Mouse (Mus musculus) neural tube, embryonic 14.5 days (tissue): ENCODE measurements around the gene St5. TPM values are rescaled to one million over a fixed set of nuclear protein-coding genes. Genes with fewer than 3 reads are reported as not detected.

ENCODE experiments used
- ATAC-seq: fragments of 200-750 bp; cut with Nextera tagmentation; 2 replicates; pipeline ENCODE4 v1.8.0; 2017; ENCODE audit warnings: low read depth, mild to moderate bottlenecking, moderate TSS enrichment, moderate library complexity
- H3K27ac ChIP-seq: fragments of 300-500 bp; sonication (generic); 2 replicates; pipeline ENCODE4 v1.5.1; 2014; ENCODE audit warnings: low read depth, mild to moderate bottlenecking, control low read depth, low read length, moderate library complexity, mixed read lengths
- H3K27me3 ChIP-seq: fragments of 300-500 bp; sonication (generic); 2 replicates; pipeline ENCODE4 v1.6.1; 2014; ENCODE audit warnings: low read length; ENCODE audit not compliant: control insufficient read depth, insufficient read depth
- H3K36me3 ChIP-seq: fragments of 300-500 bp; sonication (generic); 2 replicates; pipeline ENCODE4 v1.6.1; 2014; ENCODE audit warnings: low read length, mixed read lengths; ENCODE audit not compliant: control insufficient read depth, insufficient read depth
- H3K4me1 ChIP-seq: fragments of 300-500 bp; sonication (generic); 2 replicates; pipeline ENCODE4 v1.6.1; 2014; ENCODE audit warnings: low read length; ENCODE audit not compliant: control insufficient read depth, insufficient read depth
- H3K4me2 ChIP-seq: fragments of 300-500 bp; sonication (generic); 2 replicates; pipeline ENCODE4 v1.6.1; 2014; ENCODE audit warnings: mild to moderate bottlenecking, low read depth, low read length, control low read depth
- H3K4me3 ChIP-seq: fragments of 300-500 bp; sonication (generic); 2 replicates; pipeline ENCODE4 v1.5.1; 2014; ENCODE audit warnings: low read depth, low read length, control low read depth, mixed read lengths
- H3K9ac ChIP-seq: fragments of 300-500 bp; sonication (generic); replicated peaks from 2 replicates; pipeline ENCODE4 v1.6.1; 2014; ENCODE audit warnings: low read depth, mild to moderate bottlenecking, control low read depth, low read length, mixed read lengths
- H3K9me3 ChIP-seq: fragments of 300-500 bp; sonication (generic); 2 replicates; pipeline ENCODE4 v1.6.1; 2016; ENCODE audit warnings: low read length; ENCODE audit not compliant: control insufficient read depth
- whole genome bisulfite sequencing: fragments of 180-500 bp; shearing (Covaris S2); extraction: QIAGEN DNeasy Blood & Tissue Kit; methylation state at CpG from one replicate; pipeline ENCODE4 v1.1.7; 2014; 5-methylcytosine and 5-hydroxymethylcytosine counted together
- polyA plus RNA-seq: library from polyadenylated mRNA; unstranded; fragments of >200 nt; fragmentation: Nextera tagmentation; extraction: Ambion mirVana; gene quantifications from 2 replicates; pipeline ENCODE4 v1.2.1, GENCODE M21; 2014

St5 gene
- polyA plus RNA-seq, 1 experiment from 2014 or later: 18.7 TPM

- Histone ChIP-seq H3K4me1 (peaks cover 13% of the 10 kb centered on the region; the same call in 1 of the 2 replicates), H3K9ac (no peak overlapping the region), H3K4me2 (no peak overlapping the region), H3K27me3 (no peaks in the 10 kb centered on the region), H3K36me3 (no peaks in the 10 kb centered on the region), H3K4me3 (no peak overlapping the region), H3K27ac (no peak overlapping the region), H3K9me3 (no peaks in the 10 kb centered on the region)
- no peak for ATAC-seq
- WGBS: 67% methylated on average over 3 of the region's 3 CpGs
Observed at GRCm38 (mm10) chr7:109620288-109620687, 83.1 kb downstream of the St5 start.

- ATAC-seq: no peak
- H3K36me3 ChIP-seq: no peaks in the 10 kb centered on the region
- no peaks in the 10 kb centered on the region for H3K9me3 ChIP-seq
- peaks cover 15% of the 10 kb centered on the region; the same call in 1 of the 2 replicates for H3K4me1 ChIP-seq
- no peak overlapping the region for H3K4me2 ChIP-seq
- H3K4me3 ChIP-seq: no peak overlapping the region
- no peak overlapping the region for H3K9ac ChIP-seq
- WGBS: 22% methylated on average over 6 of the region's 6 CpGs
- no peaks in the 10 kb centered on the region for H3K27me3 ChIP-seq
- H3K27ac ChIP-seq: no peak overlapping the region
Observed at GRCm38 (mm10) chr7:109618721-109619120, 84.7 kb downstream of the St5 start.

DNA sequence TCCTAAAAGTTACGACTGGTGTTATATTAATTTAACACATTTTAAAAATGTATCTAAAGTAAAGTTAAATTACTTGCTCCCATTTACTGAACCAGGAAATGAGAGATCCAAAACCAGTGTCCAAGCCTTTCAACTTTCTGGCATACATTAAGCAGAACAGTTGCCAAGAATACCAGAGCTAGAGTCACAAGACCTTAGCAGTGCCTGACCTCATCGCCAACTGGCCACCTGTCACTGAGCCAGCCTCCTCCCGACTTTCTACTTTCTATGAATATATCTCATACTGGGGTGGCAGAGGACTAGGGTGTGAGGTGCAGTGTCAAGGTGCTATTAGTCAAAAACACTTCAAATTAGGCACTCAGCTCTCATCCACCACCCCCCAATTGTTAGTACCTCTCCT is 85.6 kb downstream of the St5 start:
- Histone ChIP-seq H3K9ac (no peak overlapping the region), H3K4me1 (peaks cover 16% of the 10 kb centered on the region; the same call in 1 of the 2 replicates), H3K27ac (no peak overlapping the region), H3K4me2 (no peak overlapping the region), H3K27me3 (no peaks in the 10 kb centered on the region), H3K36me3 (no peaks in the 10 kb centered on the region), H3K4me3 (no peak overlapping the region), H3K9me3 (no peaks in the 10 kb centered on the region)
- no peak for ATAC-seq
- WGBS: 69% methylated on average over 3 of the region's 3 CpGs

GRCm38 (mm10) chr7:109616034-109616979 is 87.1 kb downstream of the St5 start:
- peak overlapping the region; percentile 54 for H3K9ac ChIP-seq
- peak; percentile 98 for ATAC-seq
- H3K4me3 ChIP-seq: peak overlapping the region; percentile 34
- H3K4me1 ChIP-seq: peaks cover 16% of the 10 kb centered on the region; the same call in 1 of the 2 replicates
- WGBS: 4% methylated on average over 25 of the region's 25 CpGs
- H3K27me3 ChIP-seq: no peaks in the 10 kb centered on the region
- H3K9me3 ChIP-seq: no peaks in the 10 kb centered on the region
- H3K27ac ChIP-seq: peak overlapping the region; percentile 80
- no peaks in the 10 kb centered on the region for H3K36me3 ChIP-seq
- peak overlapping the region; percentile 64 for H3K4me2 ChIP-seq

- ATAC-seq: no peak
- no peak overlapping the region for H3K9ac ChIP-seq
- peak overlapping the region; percentile 34 for H3K4me3 ChIP-seq
- no peaks in the 10 kb centered on the region for H3K36me3 ChIP-seq
- WGBS: 30% methylated on average over 4 of the region's 4 CpGs
- peaks cover 16% of the 10 kb centered on the region; the same call in 1 of the 2 replicates for H3K4me1 ChIP-seq
- peak overlapping the region; percentile 80 for H3K27ac ChIP-seq
- H3K9me3 ChIP-seq: no peaks in the 10 kb centered on the region
- H3K27me3 ChIP-seq: no peaks in the 10 kb centered on the region
- H3K4me2 ChIP-seq: peak overlapping the region; percentile 64
Observed at GRCm38 (mm10) chr7:109615601-109616000, 87.8 kb downstream of the St5 start.

- no peak for ATAC-seq
- WGBS: 17% methylated on average over 4 of the region's 4 CpGs
- Histone ChIP-seq H3K36me3 (no peaks in the 10 kb centered on the region), H3K4me3 (peak overlapping the region; percentile 3; the same call in 1 of the 2 replicates), H3K27me3 (no peaks in the 10 kb centered on the region), H3K4me2 (peak overlapping the region; percentile 64), H3K9ac (no peak overlapping the region; the same call in 1 of the 2 replicates), H3K27ac (peak overlapping the region; percentile 80; the same call in 1 of the 2 replicates), H3K4me1 (peaks cover 16% of the 10 kb centered on the region; the same call in 1 of the 2 replicates), H3K9me3 (no peaks in the 10 kb centered on the region)
Observed at GRCm38 (mm10) chr7:109614939-109615338, 88.5 kb downstream of the St5 start.

DNA sequence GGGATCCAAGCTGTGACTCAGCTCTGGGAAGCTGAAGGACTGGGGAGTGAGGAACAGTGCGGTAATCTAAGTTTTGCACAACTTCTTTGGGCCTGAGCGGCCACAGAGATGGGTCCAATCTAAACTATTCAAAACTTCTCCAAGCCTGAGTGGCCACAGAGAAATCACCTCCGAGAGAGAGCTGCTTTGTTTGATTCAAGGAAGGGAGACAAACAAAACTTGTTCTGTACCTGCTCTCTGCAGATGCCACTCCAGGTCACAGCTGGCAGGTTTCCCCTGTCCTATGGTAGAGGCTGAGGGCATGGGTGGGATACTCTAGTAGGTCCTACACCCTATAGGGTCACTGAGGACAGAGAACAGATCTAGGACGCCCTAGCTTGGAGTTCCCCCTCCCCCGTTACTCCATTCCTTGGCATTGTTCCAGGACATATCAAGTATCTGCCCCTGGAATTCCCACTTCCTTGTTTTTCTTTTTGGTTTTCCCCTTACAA is 89.8 kb downstream of the St5 start:
- Histone ChIP-seq H3K4me1 (peaks cover 16% of the 10 kb centered on the region; the same call in 1 of the 2 replicates), H3K27ac (no peak overlapping the region)

GRCm38 (mm10) chr7:109613051-109613450 is 90.4 kb downstream of the St5 start:
- Histone ChIP-seq H3K9me3 (no peaks in the 10 kb centered on the region), H3K27me3 (no peaks in the 10 kb centered on the region), H3K9ac (no peak overlapping the region), H3K4me3 (no peak overlapping the region), H3K4me1 (peaks cover 16% of the 10 kb centered on the region; the same call in 1 of the 2 replicates), H3K4me2 (0 out of 2 replicates have a peak overlapping the region, but pooled peaks have one; percentile 7), H3K36me3 (no peaks in the 10 kb centered on the region), H3K27ac (peak overlapping the region; percentile 68; the same call in 1 of the 2 replicates)
- no peak for ATAC-seq
- WGBS: 87% methylated on average over 2 of the region's 3 CpGs

More for the DNA sequence above, 89.8 kb downstream of the St5 start:
- H3K4me2 ChIP-seq: peak overlapping the region; percentile 64; the same call in 1 of the 2 replicates
- H3K36me3 ChIP-seq: no peaks in the 10 kb centered on the region
- no peaks in the 10 kb centered on the region for H3K27me3 ChIP-seq
- no peak overlapping the region for H3K9ac ChIP-seq
- 61% methylated on average over 5 of the region's 5 CpGs for whole genome bisulfite sequencing
- H3K4me3 ChIP-seq: no peak overlapping the region
- no peaks in the 10 kb centered on the region for H3K9me3 ChIP-seq
- ATAC-seq: no peak

- Histone ChIP-seq H3K4me2 (peak overlapping the region; percentile 7; the same call in 1 of the 2 replicates), H3K4me1 (peaks cover 16% of the 10 kb centered on the region; the same call in 1 of the 2 replicates), H3K36me3 (no peaks in the 10 kb centered on the region), H3K9me3 (no peaks in the 10 kb centered on the region), H3K27me3 (no peaks in the 10 kb centered on the region), H3K27ac (peak overlapping the region; percentile 68; the same call in 1 of the 2 replicates), H3K4me3 (no peak overlapping the region), H3K9ac (no peak overlapping the region)
- 23% methylated on average over 2 of the region's 2 CpGs for WGBS
- ATAC-seq: no peak
Observed at GRCm38 (mm10) chr7:109612531-109612930, 90.9 kb downstream of the St5 start.
